Mouse (Mus musculus): ENCODE results near the gene Arhgap18.

Arhgap18 gene

DNA sequence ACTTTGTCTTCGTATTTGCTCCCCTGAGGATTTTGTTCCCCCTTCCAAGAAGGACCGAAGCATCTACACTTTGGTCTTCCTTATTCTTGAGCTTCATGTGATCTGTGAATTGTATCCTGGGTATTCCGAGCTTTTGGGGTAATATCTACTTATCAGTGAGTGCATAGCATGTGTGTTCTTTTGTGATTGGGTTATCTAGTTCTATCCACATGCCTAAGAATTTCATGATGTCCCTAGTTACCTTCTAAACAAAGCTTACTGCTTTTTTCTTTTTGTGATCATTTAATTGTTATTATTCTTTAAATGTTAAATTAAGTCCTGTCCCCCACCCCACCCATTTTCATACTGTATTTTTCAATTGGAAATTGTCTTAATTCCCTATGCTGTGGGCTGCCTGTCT is 78.8 kb downstream of the Arhgap18 start:
- DNase-seq (ENCODE audit: low spot score) = no peak

DNA sequence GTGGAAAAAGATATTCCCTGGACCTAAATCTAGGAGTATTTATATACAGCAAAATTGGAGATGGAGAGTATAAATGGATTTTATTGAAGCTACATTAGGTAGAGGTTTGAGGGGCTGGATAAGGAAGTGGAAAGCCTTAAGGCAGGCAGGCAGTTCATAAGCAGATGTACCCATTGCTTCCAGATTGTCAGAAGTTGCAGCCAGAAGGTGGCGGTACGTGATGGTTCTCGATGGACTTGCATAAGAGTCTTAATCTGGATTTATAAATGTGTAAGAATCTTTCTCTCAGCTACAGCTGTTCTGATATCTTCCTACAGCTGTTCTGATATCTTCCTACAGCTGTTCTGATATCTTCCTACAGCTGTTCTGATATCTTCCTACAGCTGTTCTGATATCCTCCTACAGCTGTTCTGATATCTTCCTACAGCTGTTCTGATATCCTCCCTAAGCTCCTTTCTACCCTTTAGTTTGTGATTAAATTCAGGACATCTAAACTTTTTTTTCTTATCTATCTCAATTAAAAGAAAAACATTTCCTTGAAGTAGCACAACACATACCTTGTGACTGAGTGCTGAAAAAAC is 79.5 kb downstream of the Arhgap18 start:
- no peak for DNase-seq (ENCODE audit: low spot score)

- no peak for DNase-seq (ENCODE audit: low spot score)
These were observed 80.2 kb downstream of the Arhgap18 start for GRCm38 (mm10) chr10:26833393-26833792.

- no peak for DNase-seq (ENCODE audit: low spot score)
These were observed 96.1 kb downstream of the Arhgap18 start for GRCm38 (mm10) chr10:26849311-26849710.

DNA sequence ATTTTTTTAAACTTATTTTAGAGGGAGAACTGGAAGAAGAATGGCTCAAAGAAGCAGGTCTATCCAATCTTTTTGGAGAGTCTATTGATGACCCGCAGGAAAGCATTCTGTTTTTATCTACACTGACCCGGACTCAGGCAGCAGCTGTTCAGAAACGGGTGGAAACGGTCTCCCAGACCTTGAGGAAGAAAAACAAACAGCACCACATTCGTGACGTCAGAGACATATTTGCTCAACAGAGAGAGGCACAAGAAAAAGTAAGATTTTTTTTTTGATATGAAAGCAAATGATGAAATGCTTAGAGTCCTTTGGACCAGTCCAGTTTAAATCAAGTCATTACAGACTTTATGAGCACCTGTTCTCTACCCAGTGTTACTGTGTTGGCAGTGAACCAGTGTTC is 96.6 kb downstream of the Arhgap18 start:
- no peak for DNase-seq (ENCODE audit: low spot score)

GRCm38 (mm10) chr10:26854556-26855100 is 101.4 kb downstream of the Arhgap18 start:
- DNase-seq (ENCODE audit: low spot score) = no peak

DNA sequence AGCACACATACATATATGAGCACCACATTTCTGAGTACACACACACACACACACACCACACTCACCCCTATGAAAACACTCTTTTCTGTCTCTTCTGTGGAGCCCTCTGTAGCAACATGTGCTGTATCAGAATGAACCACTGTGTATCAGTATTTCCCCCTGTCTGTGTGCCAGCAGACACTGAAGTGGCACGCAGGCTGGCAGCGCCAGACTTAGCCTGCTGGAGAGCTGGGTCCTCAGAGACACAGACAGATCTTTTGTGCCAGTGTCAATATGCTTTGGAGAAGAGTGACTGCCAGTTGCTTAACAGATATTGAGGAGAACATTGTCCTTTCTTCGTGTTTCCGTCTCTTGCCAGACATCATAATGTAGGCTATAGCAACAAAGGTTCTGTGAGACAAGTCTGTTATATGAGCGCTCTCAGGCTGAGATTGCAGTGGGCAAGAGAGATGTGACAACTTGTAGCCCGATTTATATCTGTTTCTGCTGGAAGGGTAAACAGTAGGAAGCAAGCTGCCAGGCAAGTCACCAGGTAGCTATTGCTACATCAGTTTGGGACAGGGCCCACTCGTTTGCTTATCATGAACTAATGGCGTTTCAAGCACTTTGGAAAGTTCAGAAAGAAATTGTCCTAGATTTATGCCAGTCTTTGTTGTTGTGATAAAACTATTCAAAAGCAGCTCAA is 102.8 kb downstream of the Arhgap18 start:
- no peak for DNase-seq (ENCODE audit: low spot score)

DNA sequence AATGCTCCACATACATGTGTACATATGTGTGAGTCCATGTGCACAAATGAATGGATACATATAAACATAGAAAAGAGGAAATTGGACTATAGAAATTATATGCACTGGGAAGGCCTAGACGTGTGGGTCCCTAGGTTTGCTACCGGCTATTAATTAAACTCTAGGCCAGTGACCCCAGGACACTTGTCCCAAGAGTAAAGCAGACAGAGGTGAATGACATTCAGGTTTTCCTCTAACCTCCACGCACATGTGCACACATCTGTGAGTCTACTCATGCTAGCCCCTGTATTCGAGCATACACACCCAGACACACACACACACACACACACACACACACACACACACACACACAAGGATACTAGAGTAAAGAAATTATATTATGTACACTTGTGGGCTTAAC is 104.4 kb downstream of the Arhgap18 start:
- no peak for DNase-seq (ENCODE audit: low spot score)

DNA sequence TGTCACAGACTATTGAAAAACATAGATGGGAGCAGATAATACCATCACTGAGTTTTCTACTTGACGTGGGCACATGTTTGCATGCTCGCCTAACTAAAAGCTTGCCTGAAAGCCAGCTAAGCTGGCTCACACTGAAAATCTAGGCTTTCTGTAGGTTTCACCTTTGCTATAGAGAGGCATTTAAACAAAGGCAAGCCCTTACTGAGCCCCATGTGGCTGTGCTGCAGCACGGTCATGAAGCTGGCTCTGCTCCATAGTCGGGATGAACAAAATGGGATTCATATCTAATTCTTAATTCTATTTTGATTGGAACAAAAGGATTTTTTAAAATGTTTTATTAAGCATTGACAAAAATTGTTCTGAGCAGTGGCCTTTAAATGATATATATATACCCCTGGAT is 105.3 kb downstream of the Arhgap18 start:
- DNase-seq (ENCODE audit: low spot score) = no peak

- no peak for DNase-seq (ENCODE audit: low spot score)
These were observed 108.0 kb downstream of the Arhgap18 start for GRCm38 (mm10) chr10:26861231-26861630.

- no peak for DNase-seq (ENCODE audit: low spot score)
These were observed 109.0 kb downstream of the Arhgap18 start for GRCm38 (mm10) chr10:26862207-26862606.

GRCm38 (mm10) chr10:26863982-26864381 is 110.8 kb downstream of the Arhgap18 start:
- no peak for DNase-seq (ENCODE audit: low spot score)

- DNase-seq (ENCODE audit: low spot score) = no peak
These were observed 117.6 kb downstream of the Arhgap18 start for GRCm38 (mm10) chr10:26870802-26871201.

- DNase-seq (ENCODE audit: low spot score) = no peak
These were observed 124.1 kb downstream of the Arhgap18 start for GRCm38 (mm10) chr10:26877309-26877708.

GRCm38 (mm10) chr10:26878924-26879600 is 125.8 kb downstream of the Arhgap18 start:
- no peak for DNase-seq (ENCODE audit: low spot score)

- DNase-seq (ENCODE audit: low spot score) = no peak
These were observed 131.7 kb downstream of the Arhgap18 start for GRCm38 (mm10) chr10:26884949-26885348.

- no peak for DNase-seq (ENCODE audit: low spot score)
These were observed 136.0 kb downstream of the Arhgap18 start for GRCm38 (mm10) chr10:26889226-26889625.

GRCm38 (mm10) chr10:26889754-26890153 is 136.5 kb downstream of the Arhgap18 start:
- DNase-seq (ENCODE audit: low spot score) = no peak

DNA sequence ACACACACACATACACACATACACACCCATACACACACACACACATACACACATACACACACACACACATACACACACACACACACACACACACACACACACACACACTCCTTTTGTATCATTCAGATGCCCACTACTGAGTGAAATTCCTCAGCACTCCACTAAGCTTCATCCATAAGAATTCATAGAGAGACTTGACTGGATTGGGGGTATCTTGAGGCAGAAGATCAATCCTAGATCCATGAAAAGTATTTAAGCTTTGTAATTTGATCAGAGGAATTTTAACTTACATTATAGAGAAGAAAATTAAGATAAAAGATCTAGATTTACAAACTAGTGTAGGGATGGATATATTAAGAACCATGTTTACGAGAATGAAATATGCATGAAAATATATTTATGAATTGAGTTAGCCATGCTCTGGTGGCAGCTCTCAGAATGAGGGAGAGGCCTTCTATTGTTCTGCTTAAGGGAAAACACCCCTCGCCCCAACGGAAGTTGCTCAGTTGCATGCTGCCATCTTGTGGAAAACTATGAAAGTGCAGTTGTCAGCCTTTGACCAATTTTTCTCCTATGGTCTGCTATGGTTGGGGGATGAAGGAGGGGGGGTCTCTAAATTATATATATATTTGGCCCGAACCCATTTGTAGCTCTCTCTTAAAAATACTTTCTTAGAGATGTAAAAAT is 137.2 kb downstream of the Arhgap18 start:
- DNase-seq (ENCODE audit: low spot score) = peak; percentile 53

GRCm38 (mm10) chr10:26893091-26893490 is 139.9 kb downstream of the Arhgap18 start:
- no peak for DNase-seq (ENCODE audit: low spot score)

DNA sequence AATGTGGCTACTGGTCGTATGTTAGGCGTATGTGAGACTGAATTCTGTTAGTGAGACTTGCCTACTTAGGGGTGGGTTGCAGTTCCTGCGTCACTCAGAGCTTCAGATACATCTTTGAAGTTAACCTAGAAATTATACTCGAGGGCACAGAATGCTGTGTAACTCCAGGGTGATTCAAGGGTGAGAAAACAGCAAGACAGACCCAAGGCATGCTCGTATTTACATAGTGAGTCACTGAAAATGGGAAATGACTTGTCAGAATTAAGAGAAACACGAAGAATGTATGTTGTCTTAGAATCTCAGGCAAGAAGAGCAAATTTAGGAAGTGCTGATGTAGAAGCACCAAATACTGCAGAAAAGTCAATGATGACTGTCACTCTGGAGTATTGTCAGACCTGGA is 142.5 kb downstream of the Arhgap18 start:
- DNase-seq (ENCODE audit: low spot score) = no peak

DNA sequence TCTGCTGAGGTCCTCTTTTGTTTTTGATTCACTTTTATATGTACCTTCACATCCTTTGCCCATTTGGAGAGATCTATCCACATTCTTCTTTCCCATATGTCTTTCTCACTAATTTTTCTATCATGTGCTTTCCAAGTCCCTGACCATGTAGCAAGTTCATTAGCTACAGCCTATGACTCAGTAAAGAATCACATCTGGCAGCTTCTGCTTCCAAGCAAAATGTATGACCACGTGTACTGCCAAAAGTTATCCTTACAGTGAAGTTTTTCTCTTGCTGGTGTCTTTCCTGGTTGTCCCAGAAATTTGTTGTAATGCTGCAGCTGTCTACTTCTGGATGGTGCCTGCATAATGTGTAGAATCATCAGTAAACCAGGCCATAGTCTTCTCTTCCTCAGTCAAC is 147.2 kb downstream of the Arhgap18 start:
- no peak for DNase-seq (ENCODE audit: low spot score)

DNA sequence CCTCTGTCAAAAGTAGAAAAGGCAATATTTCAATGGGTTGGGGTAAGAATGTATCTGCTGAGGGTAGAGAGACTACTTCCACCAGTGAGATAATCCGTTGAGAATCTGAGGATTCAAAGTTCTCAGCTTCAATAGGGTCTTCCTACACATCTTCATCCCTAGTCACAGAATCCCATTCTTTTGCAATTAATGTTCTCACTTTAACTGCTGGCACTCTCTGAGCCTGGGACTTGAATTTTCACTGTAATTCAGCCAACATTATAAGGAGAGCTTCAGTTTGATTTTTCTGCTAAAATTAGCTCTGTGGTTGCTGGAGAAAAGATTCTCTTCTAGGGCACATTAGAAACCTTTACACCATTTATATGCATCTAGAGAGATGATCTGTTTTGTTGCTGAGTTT is 150.6 kb downstream of the Arhgap18 start:
- no peak for DNase-seq (ENCODE audit: low spot score)

Data from MN1 (cell line).